Mouse (Mus musculus) layer of hippocampus, adult 8-10 months (tissue): ENCODE data around the gene Zyg11b. TPM values are rescaled to one million over a fixed set of nuclear protein-coding genes. Genes with fewer than 3 reads are reported as not detected.

ENCODE experiments used
- DNase-seq, 2 experiments: peaks; one replicate each; pipeline ENCODE4 v3.0.0; 2022; ENCODE audit warnings: low spot score in 2 of 2
- total RNA-seq, 4 experiments: library from RNA; stranded (reverse); gene quantifications; 2 replicates each; pipeline ENCODE4 v1.2.4; 2022

The Zyg11b gene
- total RNA-seq, 4 experiments from 2014 or later, result 93.5 to 109 (median 99.6) TPM

DNA sequence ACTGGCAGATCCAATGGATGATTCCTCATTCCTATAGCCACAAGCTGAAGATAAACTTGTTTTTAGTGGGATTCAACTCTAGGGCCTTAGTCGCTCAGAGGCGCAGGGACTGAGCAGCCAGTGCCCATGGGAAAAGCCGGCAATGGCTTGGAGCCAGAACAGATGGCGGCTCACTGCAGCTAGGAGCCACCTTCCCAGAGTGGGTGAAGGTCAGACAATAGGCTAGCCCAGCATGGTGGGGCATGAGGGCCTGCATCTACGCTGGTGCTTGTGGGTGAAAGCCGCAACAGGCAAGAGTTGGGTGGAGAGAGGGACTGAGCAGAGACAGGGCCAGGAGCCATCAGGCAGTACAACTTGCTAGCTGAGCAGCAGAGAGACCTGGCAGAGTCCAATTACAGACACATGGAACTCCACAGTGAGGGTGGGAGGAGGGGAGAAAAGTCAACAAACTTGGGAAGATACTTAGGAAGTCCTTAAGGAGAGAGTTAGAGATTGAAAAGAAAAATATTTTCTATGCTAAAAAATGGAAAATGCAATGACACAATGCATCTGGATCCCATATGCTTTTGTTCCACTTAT lies 104.5 kb downstream of the Zyg11b start:
- no peak for DNase-seq

DNA sequence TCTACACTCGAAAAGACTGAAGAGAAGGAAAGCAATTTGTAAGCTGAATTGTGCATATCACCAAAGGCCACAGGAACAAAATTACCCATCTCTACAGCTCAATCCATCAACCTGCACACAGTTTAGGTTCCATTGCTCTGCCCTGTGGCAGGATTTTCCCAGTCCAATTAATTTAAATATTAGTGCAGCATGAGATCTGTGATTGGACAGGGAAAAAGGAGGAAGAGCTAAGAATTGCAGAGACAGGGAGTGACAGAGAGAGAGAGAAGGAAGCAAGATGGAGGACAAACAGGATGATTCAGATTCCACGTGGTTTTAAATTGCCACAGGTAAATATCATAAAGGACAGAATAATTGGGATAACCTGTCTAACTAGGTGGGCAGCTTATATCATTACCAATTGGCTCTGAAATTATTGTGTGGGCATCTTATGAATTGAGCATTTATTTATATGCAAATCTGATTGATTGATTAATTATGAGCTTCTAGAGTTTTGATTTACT lies 108.0 kb downstream of the Zyg11b start:
- DNase-seq, result no peak

GRCm38 (mm10) chr4:108182278-108182677 lies 118.6 kb downstream of the Zyg11b start:
- DNase-seq, result no peak

Other genes starting within 250 kb of the Zyg11b start
- gene Podn, start 204.7 kb downstream of the Zyg11b start, total RNA-seq, result 10 to 100 TPM in 2 of 4 experiments, 1 to 10 TPM in 2; 7.6 to 14.2 (median 10.4) TPM
- 100 to 1,000 TPM in 3 of 4 experiments, 10 to 100 TPM in 1; 97.6 to 108 (median 103) TPM for gene Scp2, start 156.1 kb downstream of the Zyg11b start, total RNA-seq
- gene Echdc2, start 135.7 kb downstream of the Zyg11b start, total RNA-seq, result 10 to 100 TPM; 15.3 to 18.7 (median 17.9) TPM
- not detected for gene Zyg11a, start 83.0 kb downstream of the Zyg11b start, total RNA-seq
- 10 to 100 TPM; 20.9 to 29.8 (median 24.8) TPM for gene Coa7, start 27.0 kb upstream of the Zyg11b start, total RNA-seq
- not detected for gene Shisal2a, start 82.3 kb upstream of the Zyg11b start, total RNA-seq
- 1 to 10 TPM; 4.5 to 5.6 (median 4.7) TPM for gene Gpx7, start 105.9 kb upstream of the Zyg11b start, total RNA-seq
- gene Tut4, start 158.3 kb upstream of the Zyg11b start, total RNA-seq, result 10 to 100 TPM; 31.7 to 42.2 (median 41.2) TPM